Mouse (Mus musculus) heart, adult 11 months (tissue): ENCODE measurements at regions not wholly inside any gene's neighbourhood (a gene's known extent, or its start where the extent isn't known, plus 50 kb on each side); places are given as distances from the start of the nearest gene placed in this dataset.

Source experiments
- DNase-seq: peaks from one replicate; pipeline ENCODE4 v3.0.0; 2022

DNA sequence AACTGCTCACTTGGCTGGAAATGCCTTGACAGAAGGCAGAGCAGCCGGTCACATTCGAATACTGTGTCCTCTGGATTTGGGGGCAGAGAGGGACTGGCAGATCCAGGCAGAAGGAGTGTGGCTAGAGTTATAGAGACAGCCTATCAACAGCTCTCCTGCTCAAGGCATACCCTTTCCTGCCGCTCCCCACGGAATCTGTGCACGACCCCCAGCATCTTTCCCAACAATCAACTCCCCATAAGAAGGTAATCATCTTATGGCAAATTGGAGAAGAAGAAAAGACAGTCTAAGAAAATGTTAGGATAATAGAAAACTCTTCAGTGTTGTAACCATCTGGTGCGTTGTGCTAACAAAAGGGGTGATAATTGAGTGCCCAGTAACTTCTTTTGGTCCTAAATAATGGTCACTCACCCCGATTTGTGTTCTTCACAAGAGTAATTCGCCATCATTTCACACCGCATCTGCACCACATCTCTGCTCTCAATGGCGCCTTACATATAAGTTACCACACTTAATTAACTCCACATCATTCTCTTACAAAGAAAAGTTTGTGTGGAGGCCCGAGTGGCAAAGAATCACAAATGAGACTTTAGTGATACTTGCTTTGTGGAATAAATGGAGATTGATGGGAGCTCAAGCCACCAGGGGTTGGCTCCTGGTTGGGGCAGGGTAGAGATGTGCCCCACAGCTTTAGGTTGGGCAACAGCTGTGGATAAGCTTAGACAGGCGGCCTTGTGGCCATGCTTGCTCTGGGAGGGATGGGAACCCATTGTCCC is 551.2 kb upstream of the Btbd3 start:
- DNase-seq, result no peak

DNA sequence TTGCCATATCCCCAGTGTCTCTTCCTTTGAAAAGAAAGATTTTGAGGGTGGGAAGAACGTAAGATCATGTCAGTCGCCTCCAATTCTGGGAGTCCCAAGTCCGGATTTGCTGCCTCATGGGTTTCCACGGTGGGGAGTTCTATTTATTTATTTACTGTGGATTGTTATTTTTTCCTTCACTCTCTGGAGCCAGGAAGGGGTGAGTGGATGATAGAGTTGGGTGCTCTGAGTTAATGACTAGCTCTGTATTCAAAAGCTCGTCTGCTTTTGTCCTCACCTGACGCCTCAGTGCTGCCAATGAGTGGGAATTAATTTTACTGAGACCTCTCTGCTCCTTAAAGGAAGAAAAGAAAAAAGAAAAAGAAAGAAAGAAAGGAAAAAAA is 551.8 kb upstream of the Btbd3 start:
- DNase-seq, result no peak

DNA sequence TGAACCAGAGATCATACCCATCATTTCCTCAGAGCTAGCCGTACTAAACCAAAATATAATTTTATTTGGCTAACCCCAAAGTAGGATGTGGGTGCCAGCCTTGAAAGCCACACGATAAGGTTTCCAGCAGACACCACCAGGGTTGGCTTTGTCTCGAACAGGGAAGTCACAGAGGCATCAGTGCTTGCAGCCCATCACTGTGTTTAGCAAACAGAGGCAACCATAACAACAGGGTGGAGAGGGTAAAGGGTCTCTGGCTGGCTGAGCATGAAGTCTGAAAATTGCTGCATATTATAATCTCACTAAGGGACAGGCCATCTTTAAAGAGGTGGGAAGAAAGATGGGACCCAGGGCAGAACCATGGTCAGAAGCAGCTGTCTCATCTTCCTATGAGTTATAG is 552.3 kb upstream of the Btbd3 start:
- no peak for DNase-seq

DNA sequence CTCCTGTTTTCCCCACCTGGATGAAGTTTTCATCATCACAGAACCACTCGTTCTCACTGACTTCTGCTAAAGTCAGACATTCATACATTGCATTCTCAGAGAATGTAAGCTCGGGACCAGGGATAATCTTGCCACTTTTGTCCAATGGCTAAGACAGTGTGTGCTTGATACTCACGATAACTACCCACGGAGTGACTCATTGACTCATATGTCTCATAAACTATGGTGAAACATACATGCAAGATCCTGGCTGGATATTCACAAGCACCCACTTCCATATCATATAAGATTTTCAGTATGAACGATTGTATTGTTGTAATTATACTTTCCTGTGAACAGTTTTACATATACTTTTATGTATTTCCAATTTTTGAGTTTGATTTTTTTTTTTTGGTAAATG is 560.5 kb upstream of the Btbd3 start:
- no peak for DNase-seq

DNA sequence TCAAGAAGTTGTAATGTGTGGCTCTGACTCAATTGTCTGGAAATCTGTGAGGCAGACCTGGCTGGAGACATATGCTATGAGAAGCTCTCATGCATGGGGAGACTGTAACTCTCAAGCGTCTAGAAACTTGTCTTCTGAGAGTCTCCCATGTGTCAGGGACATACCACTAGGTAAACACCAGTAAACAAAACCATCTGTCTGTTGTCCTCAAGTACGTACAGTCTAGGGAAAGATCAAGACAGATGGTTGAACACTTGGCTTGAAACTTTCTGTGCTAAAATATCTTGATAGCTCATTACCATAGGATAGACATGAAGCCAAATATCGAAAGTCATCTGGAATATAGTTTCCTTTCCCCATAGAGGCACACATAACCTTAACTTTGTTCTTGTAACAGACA is 562.3 kb upstream of the Btbd3 start:
- DNase-seq, result no peak

DNA sequence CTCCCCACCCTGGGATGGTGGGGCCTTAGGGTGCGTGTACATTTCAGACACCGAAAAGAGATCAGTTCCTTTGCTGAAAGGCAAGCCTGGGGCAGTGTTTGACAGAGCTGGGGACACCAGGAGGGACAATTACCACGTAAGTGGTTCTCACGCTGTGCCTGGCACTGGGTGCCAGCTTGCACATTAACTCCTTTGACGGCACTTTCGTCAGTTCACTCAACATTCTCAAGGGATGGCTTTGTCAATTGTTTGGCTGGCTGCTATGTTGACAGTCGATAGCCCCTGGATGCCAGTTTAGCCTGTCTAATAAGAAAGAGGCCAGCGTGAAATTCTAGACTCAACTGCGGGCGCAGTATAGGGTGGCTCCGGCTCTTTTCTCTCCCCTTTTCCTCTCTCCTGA is 569.2 kb upstream of the Btbd3 start:
- DNase-seq, result no peak

DNA sequence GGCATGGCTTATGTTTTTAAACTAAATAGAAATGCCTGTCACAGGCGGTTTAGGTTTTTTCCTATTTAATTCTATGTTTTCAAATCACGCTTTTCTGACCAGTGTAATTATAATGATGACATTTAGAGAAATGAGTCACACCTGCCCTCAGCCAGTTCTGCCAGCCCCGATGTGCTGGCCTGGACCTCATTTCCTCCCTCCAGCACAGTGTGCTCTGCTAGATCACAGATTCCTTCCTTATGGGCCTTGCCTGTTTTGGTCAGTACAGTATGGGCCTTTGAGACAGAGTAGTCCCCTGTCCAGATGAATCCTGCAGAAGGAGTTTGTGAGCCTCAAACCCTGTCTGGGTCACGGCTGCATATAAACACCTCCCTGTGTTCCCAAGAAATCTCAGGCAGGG is 569.6 kb upstream of the Btbd3 start:
- no peak for DNase-seq

DNA sequence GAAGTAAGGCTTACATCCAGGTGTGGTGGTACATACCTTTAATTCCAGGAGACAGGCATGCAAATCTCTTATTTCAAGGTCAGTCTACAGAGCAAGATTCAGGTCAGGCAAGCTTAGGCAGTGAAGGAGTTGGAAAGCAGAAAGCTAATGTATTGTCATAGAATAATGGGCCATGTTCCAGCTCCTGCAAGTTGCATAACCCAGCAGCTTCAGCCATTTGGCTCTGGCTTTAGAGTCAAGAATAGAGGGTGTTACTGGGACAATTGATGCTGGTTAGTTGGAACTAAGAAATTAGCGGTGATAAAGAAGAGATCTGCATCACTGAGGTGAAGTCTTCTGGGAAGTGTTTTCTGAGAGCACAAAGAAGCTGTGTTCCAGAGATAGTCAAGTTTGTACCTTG is 565.3 kb upstream of the Jag1 start:
- peak; percentile 70 for DNase-seq

DNA sequence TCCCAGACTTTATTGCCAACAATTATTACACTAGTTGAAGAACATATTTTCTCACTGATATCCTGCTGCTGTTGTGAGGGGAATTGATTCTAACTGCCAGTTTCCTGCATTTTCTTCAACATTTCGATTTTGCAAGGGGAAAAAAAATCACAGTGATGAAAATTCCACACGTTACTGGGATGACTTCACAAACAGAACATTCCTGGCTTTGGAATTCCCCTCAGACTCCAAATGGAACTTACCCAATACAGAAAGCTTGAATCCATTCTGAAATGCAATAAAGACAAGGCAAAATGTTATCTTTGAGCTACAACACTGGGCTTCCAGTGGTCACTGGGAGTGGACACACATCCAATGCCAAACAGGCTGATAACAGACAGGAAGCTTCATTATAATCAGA is 546.7 kb upstream of the Jag1 start:
- peak; percentile 93 for DNase-seq

DNA sequence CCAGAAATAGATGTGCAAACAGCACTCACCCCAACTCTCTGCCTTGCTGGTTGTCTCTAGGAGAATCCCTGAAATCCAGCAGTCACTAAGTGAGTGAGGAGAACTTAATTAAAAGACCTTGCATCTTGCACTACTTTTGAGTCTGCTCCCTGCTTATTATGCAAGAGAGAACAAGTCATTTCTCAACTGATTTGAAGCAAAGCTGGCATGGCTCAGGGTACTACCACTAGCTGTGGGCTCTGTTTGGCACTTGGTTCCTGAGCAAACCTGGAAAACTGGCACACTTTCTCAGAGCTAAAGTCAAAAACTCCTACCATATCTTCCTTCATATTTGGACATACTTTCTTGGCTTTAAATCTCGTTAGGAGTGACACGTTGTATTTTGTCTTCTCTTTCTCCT is 545.8 kb upstream of the Jag1 start:
- DNase-seq, result no peak

DNA sequence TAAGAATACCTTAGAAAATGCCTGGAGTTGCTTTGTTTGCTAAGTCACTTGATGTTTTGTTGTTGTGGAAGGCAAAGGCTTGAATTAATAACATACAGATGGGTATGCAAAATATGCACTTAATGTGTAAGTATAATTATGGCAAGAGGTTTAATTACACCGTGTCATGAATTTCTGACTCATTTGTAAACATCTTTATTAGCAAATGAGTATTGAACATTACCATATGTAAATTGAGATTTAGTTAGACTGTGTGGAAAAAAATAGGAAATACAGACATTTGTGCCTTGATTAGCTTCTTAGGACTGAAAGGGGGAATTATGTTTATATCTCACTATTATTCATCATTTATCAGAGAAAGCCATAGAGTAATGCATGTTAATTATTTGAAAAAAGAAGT is 544.0 kb upstream of the Jag1 start:
- no peak for DNase-seq

DNA sequence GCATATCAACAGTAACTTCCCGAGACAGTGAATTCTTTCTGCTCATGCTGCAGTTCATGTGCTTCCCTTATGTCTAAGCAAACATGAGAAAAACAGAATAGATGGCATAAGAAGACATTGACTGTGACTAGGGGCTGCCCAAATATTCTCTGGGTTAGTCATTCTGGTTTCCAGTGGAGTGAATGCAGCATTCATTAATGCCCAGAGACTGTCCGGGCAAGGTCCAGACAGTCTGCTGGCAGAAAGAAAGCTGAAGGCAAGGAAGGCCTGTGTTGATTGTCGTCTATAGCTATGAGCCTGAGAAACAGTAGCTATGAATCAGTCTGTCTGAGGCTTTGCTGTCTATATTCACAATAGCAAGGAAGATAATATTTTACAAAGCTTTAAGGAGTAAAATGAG is 537.9 kb upstream of the Jag1 start:
- DNase-seq, result no peak

DNA sequence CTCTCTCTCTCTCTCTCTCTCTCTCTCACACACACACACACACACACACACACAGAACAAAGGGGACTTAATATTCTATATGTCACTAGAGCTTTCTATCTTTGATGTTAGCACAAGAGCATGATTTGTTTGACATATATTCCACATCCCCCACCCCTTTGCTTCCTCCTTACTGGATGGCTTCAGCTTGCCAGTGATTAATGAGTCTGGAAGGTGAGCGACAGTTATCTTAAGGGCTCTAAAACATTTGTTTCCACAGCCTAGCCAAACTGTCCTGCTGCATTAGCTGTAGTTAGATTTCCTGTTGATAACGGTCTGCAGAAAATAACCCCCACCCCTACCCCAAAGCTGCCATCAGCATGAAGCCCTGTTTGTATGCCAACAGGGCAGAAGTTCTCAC is 527.7 kb upstream of the Jag1 start:
- DNase-seq, result no peak

DNA sequence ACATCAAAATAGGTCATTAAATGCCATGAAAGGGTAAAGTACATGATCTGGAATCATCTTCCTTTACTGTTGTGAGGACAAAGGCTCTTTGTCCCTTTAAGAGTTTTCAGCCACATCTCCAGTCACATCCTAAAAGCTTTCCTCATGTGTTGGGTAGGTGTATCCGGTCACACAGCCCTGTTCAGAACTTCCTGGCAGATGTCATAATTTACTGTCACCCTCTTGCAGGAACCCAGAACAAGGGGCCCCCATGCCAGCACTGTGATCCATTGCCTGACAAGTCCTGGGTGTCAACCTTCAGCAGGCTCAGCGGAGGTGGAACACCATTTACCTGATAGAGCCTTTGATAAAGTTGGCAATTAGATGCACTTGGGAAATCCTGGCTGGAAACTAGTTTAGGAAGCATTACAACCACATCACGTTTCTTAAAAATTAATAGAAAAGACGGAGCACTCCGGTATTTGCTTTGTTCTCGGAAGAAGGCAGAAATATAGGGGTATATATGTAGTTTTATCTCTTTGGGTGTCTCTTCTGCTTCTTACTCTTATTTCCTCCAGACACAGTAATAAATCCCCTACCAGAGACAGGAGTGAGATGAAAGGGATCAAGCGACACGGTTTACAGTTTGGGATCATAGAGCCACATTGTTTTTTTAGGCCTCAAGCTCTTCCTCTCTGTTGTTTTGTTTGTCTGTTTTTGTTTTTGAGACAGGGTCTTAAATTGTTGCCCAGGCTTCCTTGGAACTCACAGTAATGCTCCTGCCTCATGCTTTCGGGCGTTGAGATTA is 527.0 kb upstream of the Jag1 start:
- DNase-seq, result peak; percentile 86

DNA sequence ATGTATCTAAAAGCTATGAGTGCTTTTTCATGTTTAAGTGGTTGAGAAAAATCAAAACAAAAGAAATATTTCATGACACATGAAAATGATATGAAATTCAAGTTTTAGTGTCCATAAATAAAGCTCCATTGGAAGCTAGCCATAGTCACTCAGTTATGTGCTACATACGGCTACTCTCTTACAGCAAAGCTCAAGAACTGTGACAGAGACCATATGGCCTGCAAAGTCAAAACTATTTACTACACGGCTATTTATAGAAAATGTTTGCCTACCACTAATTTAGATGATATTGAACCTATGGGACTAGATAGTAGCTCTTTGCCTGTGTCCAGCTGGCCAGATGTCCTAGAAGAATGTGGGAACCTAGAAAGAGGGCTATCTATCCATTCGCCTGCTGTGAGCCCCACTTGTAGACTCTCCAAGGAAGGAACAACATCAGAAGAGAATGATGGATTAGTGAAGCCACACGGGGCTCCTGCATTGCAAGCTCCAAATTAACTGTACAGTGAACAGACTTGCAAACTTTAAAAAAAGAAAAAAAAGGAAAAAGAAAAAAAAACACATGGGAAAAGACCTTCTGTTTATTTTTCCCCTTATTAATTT is 518.7 kb upstream of the Jag1 start:
- no peak for DNase-seq

DNA sequence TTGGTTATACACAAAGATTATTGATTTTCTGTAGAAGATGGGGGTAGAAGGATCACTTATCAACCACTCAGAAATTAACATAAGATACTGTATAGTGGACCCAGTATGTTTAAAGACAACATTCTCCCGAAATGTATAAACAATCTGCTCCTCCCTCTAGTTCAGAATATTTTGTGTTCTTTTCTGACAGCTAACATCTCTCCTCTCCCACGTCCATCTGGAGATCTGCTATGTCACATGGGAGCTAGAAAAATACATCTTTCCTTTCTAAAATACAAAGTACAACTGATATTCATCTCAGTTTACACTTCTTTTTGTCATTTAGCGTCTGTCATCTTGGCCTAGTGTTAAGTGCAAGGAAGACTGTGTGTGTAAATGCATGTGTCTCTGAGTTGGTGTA is 500.2 kb upstream of the Jag1 start:
- no peak for DNase-seq

DNA sequence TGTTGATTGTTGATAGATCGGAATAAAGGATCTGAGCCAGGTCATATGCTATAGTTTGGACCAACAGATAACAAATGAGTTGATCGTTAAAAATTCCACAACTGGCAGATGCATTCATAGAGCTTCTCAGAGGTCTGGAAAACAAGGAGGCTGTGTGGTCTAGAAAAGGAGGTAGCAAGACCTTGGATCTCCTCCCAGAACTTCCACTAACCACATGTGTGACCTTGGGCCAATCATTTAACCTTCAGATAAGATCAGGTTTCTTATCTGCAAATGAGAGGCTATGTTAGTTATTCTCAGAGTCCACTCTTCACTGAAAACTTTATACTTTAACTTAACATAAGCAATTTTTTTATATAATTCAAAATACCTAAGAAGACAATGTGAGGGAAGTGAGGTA is 497.3 kb upstream of the Jag1 start:
- no peak for DNase-seq

DNA sequence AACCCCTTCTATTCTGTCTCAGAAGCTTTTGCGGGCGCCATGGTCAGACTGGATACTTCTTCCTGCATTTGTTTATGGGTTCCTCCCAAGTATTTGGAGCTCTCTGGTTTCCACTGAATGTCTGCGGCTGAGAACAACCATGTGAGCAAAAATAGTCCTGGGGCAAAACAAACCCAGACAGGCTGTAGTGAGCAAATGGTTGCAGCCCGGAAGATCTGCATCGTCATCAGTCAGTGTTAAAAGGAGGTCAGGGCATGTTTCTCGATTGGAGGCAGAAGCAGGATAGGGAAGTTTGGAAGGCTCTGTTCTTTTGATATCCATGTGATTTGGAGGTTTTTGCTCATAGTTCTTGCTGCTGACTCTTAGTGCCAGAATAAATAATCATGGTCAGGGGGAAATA is 492.1 kb upstream of the Jag1 start:
- DNase-seq, result peak; percentile 97

DNA sequence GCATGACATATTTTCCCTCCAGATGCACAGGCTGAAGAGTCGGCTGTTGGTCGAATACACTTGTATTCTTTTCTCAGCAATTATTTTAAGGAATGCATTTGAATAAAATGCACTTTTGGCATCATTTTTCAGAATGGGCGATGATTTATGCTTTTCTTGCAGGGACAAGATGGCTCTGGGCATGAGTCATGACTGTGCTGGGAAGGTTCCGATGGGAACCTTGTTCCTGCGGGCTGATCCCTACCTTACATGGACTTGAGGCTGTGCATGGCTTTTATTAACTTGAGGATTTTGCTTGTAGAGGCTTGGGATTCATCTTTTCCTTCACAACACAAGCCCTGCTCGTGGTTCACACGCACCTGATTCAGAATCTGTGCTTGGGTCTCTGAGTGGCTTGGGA is 481.7 kb upstream of the Jag1 start:
- DNase-seq, result no peak

DNA sequence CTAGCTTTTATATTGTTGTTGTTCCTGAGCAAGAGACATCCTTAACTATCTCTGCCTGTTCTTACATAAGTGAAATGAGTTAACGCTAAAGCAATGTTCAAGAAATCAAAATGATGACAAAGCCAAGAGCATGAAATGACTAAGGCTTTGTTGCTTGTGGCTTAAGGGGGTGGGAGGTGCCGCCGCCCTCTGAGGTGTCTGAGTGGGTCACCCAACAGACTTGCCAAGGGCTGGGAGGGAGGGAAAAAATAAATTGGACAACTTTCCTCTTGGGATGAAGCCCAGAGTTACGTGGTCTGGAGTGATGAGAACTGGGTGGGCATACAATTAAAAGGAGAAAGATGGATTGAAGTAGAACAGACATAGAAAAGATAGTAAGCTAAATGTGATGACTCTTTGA is 478.1 kb upstream of the Jag1 start:
- peak; percentile 95 for DNase-seq

DNA sequence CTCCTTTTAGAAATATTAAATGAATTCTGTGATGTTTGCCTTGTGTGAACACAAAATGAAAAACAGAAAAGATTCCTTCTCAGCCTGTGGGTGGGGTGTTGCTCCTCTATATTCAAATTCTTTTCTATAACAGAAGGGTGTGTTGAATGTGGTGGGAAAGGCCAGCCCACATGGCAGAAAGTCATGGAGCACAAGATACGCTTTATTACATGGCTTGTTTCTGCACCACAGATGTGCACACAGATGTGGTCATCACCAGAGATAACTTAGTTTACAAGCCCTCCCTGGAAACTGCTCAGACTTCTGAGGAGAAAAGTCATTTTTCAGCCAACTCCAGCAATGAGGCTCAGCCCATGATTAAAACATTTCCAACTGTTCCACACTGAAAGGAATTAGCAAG is 475.1 kb upstream of the Jag1 start:
- DNase-seq, result peak; percentile 96

DNA sequence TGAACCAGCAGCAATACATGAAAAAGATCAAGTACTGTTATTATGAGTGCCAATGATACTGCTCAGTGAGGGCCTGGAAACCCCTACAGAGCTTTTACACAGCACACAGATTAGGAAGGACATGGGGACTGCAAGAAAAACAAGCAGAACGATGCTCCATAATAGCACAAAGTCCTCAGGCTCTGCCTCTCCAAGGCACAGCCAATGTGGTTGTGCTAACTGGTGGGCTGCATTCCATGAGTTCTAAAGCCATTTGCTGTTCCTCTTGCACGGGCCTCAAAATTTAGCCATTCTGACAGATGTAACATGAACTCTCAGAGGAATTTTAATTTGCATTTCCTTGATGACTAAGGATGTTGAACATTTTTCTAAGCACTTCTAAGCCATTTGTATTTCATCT is 465.0 kb upstream of the Jag1 start:
- DNase-seq, result peak; percentile 85

DNA sequence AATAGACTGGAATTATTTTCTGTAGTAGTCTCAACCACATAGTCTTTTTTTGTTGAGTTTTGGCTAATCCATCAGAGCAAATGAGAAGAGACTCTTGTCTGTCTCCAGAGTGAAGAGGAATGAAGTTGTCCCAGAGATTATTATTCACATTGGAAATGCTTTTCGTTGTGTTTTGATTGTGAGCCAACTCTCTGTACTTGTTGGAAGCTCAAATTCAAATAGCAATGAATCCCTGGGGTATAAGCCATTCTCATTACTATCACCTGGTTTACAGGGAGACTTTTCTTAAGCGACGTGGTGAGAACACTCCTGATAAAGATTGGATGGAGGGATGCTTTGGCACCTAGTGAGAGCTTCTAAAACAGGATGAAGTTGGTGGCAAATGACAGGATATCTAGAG is 459.3 kb upstream of the Jag1 start:
- no peak for DNase-seq

DNA sequence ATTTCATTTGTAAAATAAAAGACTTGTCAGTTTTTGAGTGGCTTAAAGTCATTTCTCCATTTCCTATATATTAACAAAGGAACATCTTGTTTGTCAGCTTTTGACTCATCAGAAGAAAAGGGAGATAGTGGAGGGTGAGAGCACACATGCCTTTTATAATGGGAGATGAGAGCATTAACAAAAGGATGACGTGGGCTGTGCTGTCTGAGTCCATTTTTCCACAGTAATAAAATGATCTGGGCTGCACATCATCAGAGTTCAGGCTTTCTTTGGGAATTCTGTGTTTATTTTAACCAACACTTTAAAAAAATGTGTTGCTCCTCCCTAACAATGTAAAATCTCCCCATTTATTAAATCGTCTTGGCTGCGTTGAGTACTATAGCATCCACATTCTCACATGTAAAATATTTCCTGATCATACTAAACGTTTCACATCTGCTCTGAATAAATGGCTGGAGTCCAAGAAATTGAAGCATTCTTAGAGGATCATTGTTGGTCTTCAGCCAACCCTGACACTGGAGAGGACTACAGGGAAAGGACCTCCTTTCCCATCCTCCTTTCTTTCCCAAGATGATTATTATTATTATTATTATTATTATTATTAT is 458.5 kb upstream of the Jag1 start:
- DNase-seq, result no peak
